Mouse (Mus musculus): ENCODE measurements at regions not wholly inside any gene's neighbourhood (a gene's known extent, or its start where the extent isn't known, plus 50 kb on each side); places are given as distances from the start of the nearest gene placed in this dataset.

- DNase-seq: peak in 1 of 2 experiments; percentile 21
Observed at GRCm38 (mm10) chr10:95032760-95033716, 88.4 kb upstream of the Plxnc1 start.

- no peak for DNase-seq
Observed at GRCm38 (mm10) chr10:95031371-95031770, 86.7 kb upstream of the Plxnc1 start.

GRCm38 (mm10) chr10:95030801-95031200, 86.2 kb upstream of the Plxnc1 start:
- no peak for DNase-seq

- no peak for DNase-seq
Observed at GRCm38 (mm10) chr10:95029554-95029953, 84.9 kb upstream of the Plxnc1 start.

GRCm38 (mm10) chr10:95025569-95026327, 81.1 kb upstream of the Plxnc1 start:
- DNase-seq: no peak

GRCm38 (mm10) chr10:95021209-95021608, 76.6 kb upstream of the Plxnc1 start:
- DNase-seq: no peak

- no peak for DNase-seq
Observed at GRCm38 (mm10) chr10:95016896-95017295, 72.3 kb upstream of the Plxnc1 start.

GRCm38 (mm10) chr10:95015298-95015951, 70.8 kb upstream of the Plxnc1 start:
- DNase-seq: no peak

- DNase-seq: peak; percentile 45 to 60
Observed at GRCm38 (mm10) chr10:95013946-95014345, 69.3 kb upstream of the Plxnc1 start.

- DNase-seq: no peak
Observed at GRCm38 (mm10) chr10:95013213-95013915, 68.7 kb upstream of the Plxnc1 start.

- DNase-seq: no peak
Observed at GRCm38 (mm10) chr10:95010333-95010732, 65.7 kb upstream of the Plxnc1 start.

GRCm38 (mm10) chr10:95009081-95009480, 64.4 kb upstream of the Plxnc1 start:
- DNase-seq: no peak

GRCm38 (mm10) chr10:95004065-95004763, 59.6 kb upstream of the Plxnc1 start:
- peak in 1 of 2 experiments; percentile 30 for DNase-seq

- peak in 1 of 2 experiments; percentile 17 for DNase-seq
Observed at GRCm38 (mm10) chr10:95003621-95004020, 59.0 kb upstream of the Plxnc1 start.

- DNase-seq: no peak
Observed at GRCm38 (mm10) chr10:95001650-95002049, 57.0 kb upstream of the Plxnc1 start.

GRCm38 (mm10) chr10:94999716-95000115, 55.1 kb upstream of the Plxnc1 start:
- no peak for DNase-seq
